ENCODE assay signal across 28 mouse cellular contexts in the genomic region with DNA sequence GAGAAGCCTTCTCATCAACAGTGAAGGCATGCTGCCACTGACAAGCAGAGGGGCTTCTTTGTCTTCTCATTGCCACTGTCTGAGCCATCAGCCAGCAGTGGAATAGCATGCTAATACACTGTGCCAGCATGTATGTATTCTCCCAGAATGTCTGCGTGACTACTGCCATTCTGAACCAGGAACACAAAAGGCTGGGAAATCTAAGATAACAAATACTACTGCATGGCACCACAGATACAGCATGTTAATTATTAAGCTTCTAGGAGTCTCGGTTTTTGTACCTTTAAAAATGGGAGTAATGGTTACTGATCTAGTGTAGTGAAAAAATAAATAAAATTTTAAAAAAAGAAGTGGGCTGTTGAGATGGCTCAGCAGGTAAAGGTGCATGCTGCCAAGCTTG.
"Had no signal": no experiment of that assay in that cellular context is flagged by ENCODE, and none has a peak within 500 bp of the region (broad histone marks: within the 10 kb centered on the region; RNA-seq: fewer than 3 reads in every experiment).

No protein-coding gene starts in this region.

- H3K4me3 ChIP-seq: gastrocnemius, adult 2 months; heart, embryonic 10.5 days; heart, embryonic 12.5 days; hindbrain, embryonic 10.5 days; hindbrain, embryonic 13.5 days; kidney, embryonic 15.5 days; limb, embryonic 10.5 days; limb, embryonic 12.5 days; liver, embryonic 13.5 days; liver, embryonic 15.5 days had no signal

- DNase-seq: gastrocnemius, adult 2 months; gastrocnemius, postnatal 10 days; gastrocnemius, postnatal 25 days; heart, adult 18-20 months; heart, postnatal 10 days; heart, postnatal 4 days; kidney, adult 11 months; kidney, adult 2 months; kidney, adult 9 months; kidney, postnatal 14 days; kidney, postnatal 36 days; layer of hippocampus, adult 9-11 months; layer of hippocampus, postnatal 36 days; liver; liver, embryonic 13.5 days; liver, postnatal 0 days had no signal

- H3K9me3 ChIP-seq: heart, embryonic 10.5 days; hindbrain, embryonic 13.5 days; kidney, embryonic 15.5 days; limb, embryonic 10.5 days; liver, embryonic 13.5 days; liver, embryonic 15.5 days had no signal

- H3K27ac ChIP-seq: gastrocnemius, adult 2 months; heart, embryonic 10.5 days; hindbrain, embryonic 10.5 days; hindbrain, embryonic 13.5 days; kidney, embryonic 15.5 days; kidney, postnatal 0 days; limb, embryonic 10.5 days; limb, embryonic 12.5 days; liver, embryonic 13.5 days; liver, embryonic 15.5 days had no signal

- H3K27me3 ChIP-seq: heart, embryonic 12.5 days; hindbrain, embryonic 13.5 days; kidney, embryonic 15.5 days; limb, embryonic 12.5 days; liver, embryonic 13.5 days; liver, embryonic 15.5 days had no signal

- H3K4me1 ChIP-seq: heart, embryonic 10.5 days; heart, embryonic 12.5 days; hindbrain, embryonic 10.5 days; kidney, embryonic 15.5 days; limb, embryonic 10.5 days; limb, embryonic 12.5 days; liver, embryonic 13.5 days; liver, embryonic 15.5 days had no signal

- H3K36me3 ChIP-seq: heart, embryonic 10.5 days; heart, embryonic 12.5 days; hindbrain, embryonic 10.5 days; hindbrain, embryonic 13.5 days; kidney, embryonic 15.5 days; limb, embryonic 10.5 days; limb, embryonic 12.5 days; liver, embryonic 13.5 days; liver, embryonic 15.5 days had no signal

- H3K9ac ChIP-seq: heart, embryonic 12.5 days; hindbrain, embryonic 13.5 days; kidney, embryonic 15.5 days; limb, embryonic 12.5 days; liver, embryonic 13.5 days; liver, embryonic 15.5 days; liver, postnatal 0 days had no signal

- H3K4me2 ChIP-seq: heart, embryonic 12.5 days; hindbrain, embryonic 13.5 days; kidney, embryonic 15.5 days; limb, embryonic 12.5 days; liver, embryonic 11.5 days; liver, embryonic 13.5 days; liver, embryonic 15.5 days had no signal

- ATAC-seq: hindbrain, embryonic 16.5 days; inflammation-experienced regulatory T-cells, adult 6 months; liver, postnatal 0 days had no signal
